Mouse (Mus musculus) MEL (cell line): ENCODE measurements around the gene Rbm47.

Source experiments
- BHLHE40 ChIP-seq: IDR thresholded peaks from 2 replicates; pipeline ENCODE4 v1.6.1; 2012; ENCODE audit warnings: low read depth, mild to moderate bottlenecking, inconsistent platforms, low read length, improper control_type of control experiment, borderline replicate concordance
- CTCF ChIP-seq, 3 experiments: IDR thresholded peaks in 2 of 3; conservative IDR thresholded peaks in 1 of 3; 2 replicates each; pipeline ENCODE4 v1.5.1; 2011 to 2012; ENCODE audit warnings: low read length in 3 of 3, low read depth in 2 of 3, mild to moderate bottlenecking in 2 of 3, improper control_type of control experiment in 1 of 3, inconsistent platforms in 1 of 3, mixed read lengths in 1 of 3, moderate library complexity in 1 of 3; ENCODE audit not compliant: control insufficient read depth in 1 of 3, insufficient read depth in 1 of 3, poor library complexity in 1 of 3, severe bottlenecking in 1 of 3
- ELF1 ChIP-seq: IDR thresholded peaks from 2 replicates; pipeline ENCODE4 v1.6.1; 2014; ENCODE audit warnings: low read depth, mild to moderate bottlenecking, inconsistent platforms, low read length, improper control_type of control experiment, moderate library complexity
- POLR2A ChIP-seq, 2 experiments: IDR thresholded peaks; 2 replicates each; pipeline ENCODE4 v1.6.1; 2011 to 2012; ENCODE audit warnings: low read length in 2 of 2, mild to moderate bottlenecking in 2 of 2, control low read depth in 1 of 2, improper control_type of control experiment in 1 of 2, low read depth in 1 of 2, moderate library complexity in 1 of 2; ENCODE audit not compliant: control insufficient read depth in 1 of 2, insufficient read depth in 1 of 2, poor library complexity in 1 of 2
- USF1 ChIP-seq: IDR thresholded peaks from 2 replicates; pipeline ENCODE4 v1.6.1; 2014; ENCODE audit warnings: low read depth, mild to moderate bottlenecking, inconsistent platforms, low read length, improper control_type of control experiment, moderate library complexity
- ZC3H11A ChIP-seq: IDR thresholded peaks from 2 replicates; pipeline ENCODE4 v1.6.1; 2012; ENCODE audit warnings: low read depth, mild to moderate bottlenecking, inconsistent platforms, low read length, improper control_type of control experiment

- TF ChIP-seq POLR2A (IDR thresholded peaks at IDR 0.05; ENCODE audit: control insufficient read depth in 1 of 2, insufficient read depth in 1 of 2, low read depth in 1 of 2, low read length in 2 of 2, poor library complexity in 1 of 2), result no peak
- no peak for TF ChIP-seq CTCF (IDR thresholded peaks at IDR 0.05 in 2 of 3, conservative IDR thresholded peaks at IDR 0.05 in 1 of 3; ENCODE audit: control insufficient read depth in 1 of 3, insufficient read depth in 1 of 3, low read depth in 2 of 3, low read length in 3 of 3, poor library complexity in 1 of 3, severe bottlenecking in 1 of 3)
- TF ChIP-seq USF1, result no peak
- TF ChIP-seq ELF1, result no peak
- no peak for TF ChIP-seq ZC3H11A
- no peak for TF ChIP-seq BHLHE40
Observed at GRCm38 (mm10) chr5:66154616-66155015, 18.3 kb downstream of the Rbm47 start.
